Mouse (Mus musculus): ENCODE data around the gene Pkp1. TPM values are rescaled to one million over a fixed set of nuclear protein-coding genes. Genes with fewer than 3 reads are reported as not detected.

The Pkp1 gene
- total and polyA plus RNA-seq, 2 experiments: 0.09 to 0.13 TPM

GRCm38 (mm10) chr1:135847139-135847562, 71.9 kb downstream of the Pkp1 start:
- WGBS: 37% methylated on average over 6 of the region's 6 CpGs
- no peak overlapping the region for H3K9ac ChIP-seq (ENCODE audit: low read depth, low read length)
- H3K4me1 ChIP-seq (ENCODE audit: control insufficient read depth, insufficient read depth, low read length): no peaks in the 10 kb centered on the region
- H3K27me3 ChIP-seq (ENCODE audit: control insufficient read depth, insufficient read depth, low read length): no peaks in the 10 kb centered on the region
- no peaks in the 10 kb centered on the region for H3K36me3 ChIP-seq (ENCODE audit: control insufficient read depth, insufficient read depth, low read length)
- H3K4me3 ChIP-seq (ENCODE audit: insufficient read depth, low read depth, low read length): no peak overlapping the region
- DNase-seq (ENCODE audit: extremely low read depth, low read depth, low spot score): peak; percentile 30
- TF ChIP-seq POLR2A (IDR thresholded peaks at IDR 0.05; ENCODE audit: extremely low read depth, insufficient read depth, low read length) (no peak), CTCF (IDR thresholded peaks at IDR 0.05; ENCODE audit: low read depth, low read length) (peak; percentile 62)
- no peaks in the 10 kb centered on the region for H3K79me2 ChIP-seq (ENCODE audit: control insufficient read depth, insufficient read depth, low read length)
- H3K27ac ChIP-seq (replicated peaks; ENCODE audit: insufficient read depth, low read depth, low read length): no peak overlapping the region

GRCm38 (mm10) chr1:135846632-135847031, 72.4 kb downstream of the Pkp1 start:
- WGBS: 90% methylated on average over 5 of the region's 5 CpGs
- Histone ChIP-seq H3K79me2 (ENCODE audit: control insufficient read depth, insufficient read depth, low read length) (no peaks in the 10 kb centered on the region), H3K27ac (replicated peaks; ENCODE audit: insufficient read depth, low read depth, low read length) (no peak overlapping the region), H3K36me3 (ENCODE audit: control insufficient read depth, insufficient read depth, low read length) (no peaks in the 10 kb centered on the region), H3K4me3 (ENCODE audit: insufficient read depth, low read depth, low read length) (no peak overlapping the region), H3K9ac (ENCODE audit: low read depth, low read length) (no peak overlapping the region), H3K27me3 (ENCODE audit: control insufficient read depth, insufficient read depth, low read length) (no peaks in the 10 kb centered on the region), H3K4me1 (ENCODE audit: control insufficient read depth, insufficient read depth, low read length) (no peaks in the 10 kb centered on the region)
- no peak for DNase-seq (ENCODE audit: extremely low read depth, low read depth, low spot score)
- TF ChIP-seq POLR2A (IDR thresholded peaks at IDR 0.05; ENCODE audit: extremely low read depth, insufficient read depth, low read length) (no peak), CTCF (IDR thresholded peaks at IDR 0.05; ENCODE audit: low read depth, low read length) (no peak)

GRCm38 (mm10) chr1:135844481-135844880, 74.5 kb downstream of the Pkp1 start:
- Histone ChIP-seq H3K79me2 (ENCODE audit: control insufficient read depth, insufficient read depth, low read length) (no peaks in the 10 kb centered on the region), H3K27me3 (ENCODE audit: control insufficient read depth, insufficient read depth, low read length) (no peaks in the 10 kb centered on the region), H3K27ac (replicated peaks; ENCODE audit: insufficient read depth, low read depth, low read length) (no peak overlapping the region), H3K9ac (ENCODE audit: low read depth, low read length) (no peak overlapping the region), H3K4me1 (ENCODE audit: control insufficient read depth, insufficient read depth, low read length) (no peaks in the 10 kb centered on the region), H3K4me3 (ENCODE audit: insufficient read depth, low read depth, low read length) (no peak overlapping the region), H3K36me3 (ENCODE audit: control insufficient read depth, insufficient read depth, low read length) (no peaks in the 10 kb centered on the region)
- WGBS: 65% methylated on average over 6 of the region's 6 CpGs
- no peak for TF ChIP-seq CTCF (IDR thresholded peaks at IDR 0.05; ENCODE audit: low read depth, low read length)
- no peak for DNase-seq (ENCODE audit: extremely low read depth, low read depth, low spot score)

GRCm38 (mm10) chr1:135843519-135844262, 75.3 kb downstream of the Pkp1 start:
- no peaks in the 10 kb centered on the region for H3K27me3 ChIP-seq (ENCODE audit: control insufficient read depth, insufficient read depth, low read length)
- H3K4me1 ChIP-seq (ENCODE audit: control insufficient read depth, insufficient read depth, low read length): no peaks in the 10 kb centered on the region
- no peak overlapping the region for H3K9ac ChIP-seq (ENCODE audit: low read depth, low read length)
- no peak overlapping the region for H3K4me3 ChIP-seq (ENCODE audit: insufficient read depth, low read depth, low read length)
- no peaks in the 10 kb centered on the region for H3K36me3 ChIP-seq (ENCODE audit: control insufficient read depth, insufficient read depth, low read length)
- WGBS: 93% methylated on average over 10 of the region's 10 CpGs
- DNase-seq (ENCODE audit: extremely low read depth, low read depth, low spot score): no peak
- H3K79me2 ChIP-seq (ENCODE audit: control insufficient read depth, insufficient read depth, low read length): no peaks in the 10 kb centered on the region
- no peak overlapping the region for H3K27ac ChIP-seq (replicated peaks; ENCODE audit: insufficient read depth, low read depth, low read length)
- no peak for TF ChIP-seq CTCF (IDR thresholded peaks at IDR 0.05; ENCODE audit: low read depth, low read length)
- no peak for TF ChIP-seq POLR2A (IDR thresholded peaks at IDR 0.05; ENCODE audit: extremely low read depth, insufficient read depth, low read length)

GRCm38 (mm10) chr1:135840675-135841395, 78.2 kb downstream of the Pkp1 start:
- no peaks in the 10 kb centered on the region for H3K4me1 ChIP-seq (ENCODE audit: control insufficient read depth, insufficient read depth, low read length)
- no peak overlapping the region for H3K4me3 ChIP-seq (ENCODE audit: insufficient read depth, low read depth, low read length)
- H3K9ac ChIP-seq (ENCODE audit: low read depth, low read length): no peak overlapping the region
- no peaks in the 10 kb centered on the region for H3K79me2 ChIP-seq (ENCODE audit: control insufficient read depth, insufficient read depth, low read length)
- TF ChIP-seq CTCF (IDR thresholded peaks at IDR 0.05; ENCODE audit: low read depth, low read length): no peak
- no peak for TF ChIP-seq POLR2A (IDR thresholded peaks at IDR 0.05; ENCODE audit: extremely low read depth, insufficient read depth, low read length)
- no peaks in the 10 kb centered on the region for H3K36me3 ChIP-seq (ENCODE audit: control insufficient read depth, insufficient read depth, low read length)
- DNase-seq (ENCODE audit: extremely low read depth, low read depth, low spot score): no peak
- no peaks in the 10 kb centered on the region for H3K27me3 ChIP-seq (ENCODE audit: control insufficient read depth, insufficient read depth, low read length)
- WGBS: 66% methylated on average over 15 of the region's 15 CpGs
- H3K27ac ChIP-seq (replicated peaks; ENCODE audit: insufficient read depth, low read depth, low read length): no peak overlapping the region

GRCm38 (mm10) chr1:135839065-135839464, 79.9 kb downstream of the Pkp1 start:
- Histone ChIP-seq H3K79me2 (ENCODE audit: control insufficient read depth, insufficient read depth, low read length) (no peaks in the 10 kb centered on the region), H3K36me3 (ENCODE audit: control insufficient read depth, insufficient read depth, low read length) (no peaks in the 10 kb centered on the region), H3K27me3 (ENCODE audit: control insufficient read depth, insufficient read depth, low read length) (no peaks in the 10 kb centered on the region), H3K4me1 (ENCODE audit: control insufficient read depth, insufficient read depth, low read length) (no peaks in the 10 kb centered on the region), H3K27ac (replicated peaks; ENCODE audit: insufficient read depth, low read depth, low read length) (no peak overlapping the region), H3K4me3 (ENCODE audit: insufficient read depth, low read depth, low read length) (no peak overlapping the region), H3K9ac (ENCODE audit: low read depth, low read length) (no peak overlapping the region)
- TF ChIP-seq CTCF (IDR thresholded peaks at IDR 0.05; ENCODE audit: low read depth, low read length) (no peak), POLR2A (IDR thresholded peaks at IDR 0.05; ENCODE audit: extremely low read depth, insufficient read depth, low read length) (no peak)
- DNase-seq (ENCODE audit: extremely low read depth, low read depth, low spot score): no peak
- WGBS: 75% methylated on average over 6 of the region's 6 CpGs

Data from liver, adult 2 months (tissue).